Mouse (Mus musculus): ENCODE results near the gene Kif22.
"Not testable (repeated sequence)": the region's sequence is repeated elsewhere in the genome, so short reads cannot be mapped to it uniquely, and the experiment has no call there.

The Kif22 gene

DNA sequence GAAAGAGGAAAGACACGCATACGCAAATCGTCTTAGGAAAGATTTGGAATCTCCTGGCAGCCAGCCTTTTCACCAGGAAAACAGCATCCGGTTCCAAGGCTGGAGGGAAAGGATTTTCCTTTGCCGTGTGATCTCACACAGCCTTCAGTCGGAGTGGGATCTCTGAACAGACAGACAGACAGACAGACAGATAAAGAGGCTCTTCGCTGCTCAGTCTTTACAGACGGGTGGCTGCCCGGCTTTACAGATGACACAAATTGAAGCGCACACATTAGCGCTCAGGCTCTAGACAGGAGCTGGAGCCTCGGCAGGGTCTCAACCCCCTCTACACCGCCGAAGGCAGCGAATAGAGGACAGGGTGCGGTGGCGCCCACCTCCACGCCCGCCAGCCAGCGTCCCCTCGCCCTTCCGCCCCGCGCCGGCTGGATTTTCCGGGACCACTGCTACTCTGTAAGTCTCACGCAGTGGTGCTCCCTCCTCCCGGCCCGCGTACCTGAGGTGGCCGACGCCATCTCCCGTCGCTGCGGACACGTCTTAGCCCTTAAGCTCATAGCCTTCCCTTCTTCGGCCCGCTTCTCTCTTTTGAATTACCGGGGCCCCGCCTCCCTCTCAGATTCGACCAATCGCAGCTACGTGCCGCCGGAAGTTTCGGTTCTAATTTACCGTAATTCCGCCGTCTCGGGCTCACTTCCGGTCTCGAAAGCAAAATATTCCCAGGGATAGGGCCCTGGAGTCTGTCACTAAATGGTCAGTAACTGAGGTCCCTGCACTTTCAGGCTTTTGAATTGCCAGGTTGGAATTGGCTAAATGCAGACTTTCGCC, at the start of gene Kif22:
Kif22 (minus strand) TSS at position 621 of the 822 bp plus-strand sequence.
- in situ Hi-C loops (cut with MboI; ENCODE audit: unreplicated experiment in 2 of 2), result no loop called here

DNA sequence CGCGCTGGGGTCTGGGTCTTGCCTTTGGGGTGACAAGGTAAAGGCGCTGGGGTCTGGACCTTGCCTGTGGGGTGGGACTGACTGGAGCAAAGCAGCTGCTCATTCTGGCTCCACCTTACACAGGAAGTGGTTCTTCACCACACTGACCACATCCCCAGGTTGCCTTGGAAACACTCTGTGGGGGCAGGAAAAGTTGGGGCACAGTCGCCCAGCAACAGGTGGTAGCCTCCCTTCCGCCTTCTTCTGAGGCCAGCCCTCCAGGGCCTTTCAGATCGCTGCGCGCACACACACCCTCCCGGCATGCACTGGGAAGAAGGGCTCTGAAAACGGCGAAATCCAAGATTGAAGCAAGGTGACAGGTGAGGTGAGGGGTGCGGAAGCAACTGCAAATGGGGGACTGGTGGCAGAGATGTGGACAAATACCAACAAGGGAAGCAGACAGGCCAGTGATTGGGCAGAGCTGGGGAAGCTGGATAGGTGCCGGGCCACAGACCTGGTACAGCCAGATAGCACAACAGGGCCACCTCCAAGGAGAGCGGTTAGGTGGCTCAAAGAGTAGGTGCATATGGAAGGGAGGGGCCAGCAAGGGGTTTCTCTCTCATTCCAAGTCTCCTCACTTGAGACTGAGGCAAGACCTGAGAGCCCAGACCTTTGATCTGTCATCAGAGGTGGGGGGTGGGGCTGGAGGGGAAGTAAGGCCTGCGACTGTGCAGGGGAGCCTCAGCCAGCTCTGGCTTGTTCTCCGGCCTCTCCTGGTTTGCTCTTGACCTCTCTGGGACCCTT, 49.0 kb upstream of the Kif22 start, which contains the start of gene AI467606:
AI467606 (plus strand) TSS at position 246 of the 783 bp plus-strand sequence.
- in situ Hi-C loops (cut with MboI; ENCODE audit: unreplicated experiment in 2 of 2), result no loop called here

DNA sequence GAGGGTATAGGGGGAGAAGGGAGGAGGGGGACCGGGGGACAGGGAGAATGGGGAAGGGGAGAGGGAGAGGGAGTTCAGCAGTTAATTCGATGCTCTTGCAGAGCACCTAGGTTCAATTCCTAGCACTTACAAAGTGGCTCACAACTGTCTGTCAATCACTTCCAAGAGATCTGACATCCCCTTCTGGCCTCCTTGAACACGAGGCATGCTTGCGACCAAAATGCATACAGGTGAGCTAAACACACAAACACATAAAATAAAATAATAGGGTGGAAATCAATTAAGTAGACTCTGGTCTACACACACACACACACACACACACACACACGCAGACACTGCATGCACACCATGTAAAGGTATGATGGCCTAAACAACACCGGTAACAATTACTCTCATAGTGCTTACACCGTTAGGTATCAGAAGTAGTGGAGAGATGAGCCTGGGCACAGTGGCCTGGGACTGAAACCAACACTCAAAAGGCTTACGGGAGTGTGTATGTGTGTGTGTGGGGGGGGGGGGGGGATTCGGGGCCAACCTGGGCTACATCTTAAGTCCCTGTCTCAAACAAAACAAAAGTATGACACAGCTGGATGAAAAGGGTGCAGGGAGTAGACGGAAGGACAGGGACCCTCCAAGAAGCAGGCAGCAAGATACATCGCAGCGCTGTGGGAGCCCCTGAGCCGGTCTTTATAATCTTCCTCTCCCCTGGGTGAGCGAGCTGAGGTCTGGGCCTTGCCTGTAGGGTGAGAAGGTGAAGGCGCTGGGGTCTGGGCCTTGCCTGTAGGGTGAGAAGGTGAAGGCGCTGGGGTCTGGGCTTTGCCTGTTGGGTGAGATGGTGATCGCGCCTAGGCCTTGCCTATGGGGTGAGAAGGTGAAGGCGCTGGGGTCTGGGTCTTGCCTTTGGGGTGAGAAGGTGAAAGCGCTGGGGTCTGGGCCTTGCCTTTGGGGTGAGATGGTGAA, 48.2 kb upstream of the Kif22 start:
- in situ Hi-C loops (cut with MboI; ENCODE audit: unreplicated experiment in 2 of 2), result no loop called here

GRCm38 (mm10) chr7:127088901-127089845, 46.9 kb upstream of the Kif22 start:
- in situ Hi-C loops (cut with MboI; ENCODE audit: unreplicated experiment in 2 of 2), result no loop called here

DNA sequence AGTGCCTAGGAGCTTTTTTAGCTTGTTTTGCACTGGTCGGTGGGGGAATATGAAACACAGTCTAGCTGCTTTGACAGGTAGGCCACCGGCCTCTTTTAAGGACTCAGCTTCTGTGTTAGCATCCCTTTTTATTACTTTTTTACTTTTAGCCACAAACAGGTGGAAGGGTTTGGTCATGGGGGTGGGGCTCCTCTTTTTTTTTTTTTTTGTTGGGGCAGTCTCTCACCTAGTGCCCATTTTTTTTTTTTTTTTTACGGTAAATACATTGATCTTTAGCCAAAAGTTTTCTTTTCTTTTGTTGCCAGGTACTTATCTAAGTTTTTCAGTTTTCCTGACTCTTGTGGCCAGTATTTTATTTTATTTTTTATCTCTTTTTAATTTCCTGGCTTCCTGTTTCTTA, 45.8 kb upstream of the Kif22 start:
- in situ Hi-C loops (cut with MboI; ENCODE audit: unreplicated experiment in 2 of 2), result no loop called here

GRCm38 (mm10) chr7:127087278-127088010, 45.2 kb upstream of the Kif22 start, which contains the start of gene Zg16:
TSS of gene Zg16 (minus strand) at chr7:127087328.
- in situ Hi-C loops (cut with MboI; ENCODE audit: unreplicated experiment in 2 of 2), result not testable (repeated sequence)

DNA sequence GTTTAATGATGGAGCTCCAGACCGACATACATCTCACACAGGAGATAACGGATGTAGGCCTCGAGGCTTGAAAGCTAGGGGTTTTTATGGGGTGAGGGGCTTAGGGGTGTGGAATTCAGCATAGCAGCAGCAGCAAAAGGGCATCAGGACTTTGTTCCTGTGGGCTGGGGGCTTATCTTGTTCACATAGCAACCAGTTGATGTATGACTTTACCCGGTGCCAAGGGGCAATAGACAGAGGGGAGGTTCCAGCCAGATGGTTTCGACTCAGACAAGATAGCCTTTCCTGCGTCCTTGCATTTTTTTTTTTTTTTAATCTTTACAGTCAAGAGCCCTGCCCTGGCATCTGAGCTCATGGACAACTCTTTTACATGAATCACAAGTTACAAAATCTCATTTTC, 43.5 kb upstream of the Kif22 start:
- in situ Hi-C loops (cut with MboI; ENCODE audit: unreplicated experiment in 2 of 2), result not testable (repeated sequence)

DNA sequence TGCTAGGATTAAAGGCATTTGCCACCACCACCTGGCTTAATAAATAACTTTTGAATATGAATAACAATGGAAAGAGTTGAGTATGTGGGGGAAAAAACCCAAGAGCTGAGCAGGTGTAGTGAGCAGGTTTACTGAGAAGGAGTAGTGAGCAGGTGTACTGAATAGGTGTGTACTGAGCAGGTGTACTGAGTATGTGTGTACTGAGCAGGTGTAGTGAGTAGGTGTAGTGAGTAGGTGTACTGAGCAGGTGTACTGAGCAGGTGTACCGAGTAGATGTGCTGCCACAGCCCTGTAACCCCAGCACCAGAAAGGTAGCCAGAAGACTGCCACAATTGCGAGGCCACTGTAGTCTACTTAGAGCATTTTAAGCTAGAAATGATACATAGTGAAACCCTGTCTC, 42.5 kb upstream of the Kif22 start:
- in situ Hi-C loops (cut with MboI; ENCODE audit: unreplicated experiment in 2 of 2), result no loop called here

DNA sequence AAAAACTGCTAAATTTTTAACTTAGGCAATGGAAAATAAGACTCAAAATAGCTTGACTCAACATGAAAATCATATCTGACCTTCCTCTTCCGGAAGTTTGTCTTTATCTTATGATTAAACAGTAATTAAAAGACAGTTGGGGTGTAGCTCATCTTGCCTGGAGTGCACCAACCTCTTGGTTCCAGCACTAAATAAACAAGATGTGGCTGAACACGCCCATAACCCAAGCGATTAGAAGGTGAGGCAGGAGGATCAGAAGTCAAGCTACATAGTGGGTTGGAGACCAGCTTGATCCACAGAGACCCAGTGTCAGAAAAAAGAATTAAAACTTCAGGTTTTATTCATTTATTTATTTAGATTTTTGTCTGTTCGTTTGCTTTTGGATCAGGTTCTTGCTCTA, 41.4 kb upstream of the Kif22 start:
- in situ Hi-C loops (cut with MboI; ENCODE audit: unreplicated experiment in 2 of 2), result no loop called here

GRCm38 (mm10) chr7:127082995-127083394, 40.7 kb upstream of the Kif22 start:
- in situ Hi-C loops (cut with MboI; ENCODE audit: unreplicated experiment in 2 of 2), result no loop called here

GRCm38 (mm10) chr7:127082271-127082670, 40.0 kb upstream of the Kif22 start:
- in situ Hi-C loops (cut with MboI; ENCODE audit: unreplicated experiment in 2 of 2), result no loop called here

GRCm38 (mm10) chr7:127080045-127080444, 37.8 kb upstream of the Kif22 start:
- in situ Hi-C loops (cut with MboI; ENCODE audit: unreplicated experiment in 2 of 2), result no loop called here

DNA sequence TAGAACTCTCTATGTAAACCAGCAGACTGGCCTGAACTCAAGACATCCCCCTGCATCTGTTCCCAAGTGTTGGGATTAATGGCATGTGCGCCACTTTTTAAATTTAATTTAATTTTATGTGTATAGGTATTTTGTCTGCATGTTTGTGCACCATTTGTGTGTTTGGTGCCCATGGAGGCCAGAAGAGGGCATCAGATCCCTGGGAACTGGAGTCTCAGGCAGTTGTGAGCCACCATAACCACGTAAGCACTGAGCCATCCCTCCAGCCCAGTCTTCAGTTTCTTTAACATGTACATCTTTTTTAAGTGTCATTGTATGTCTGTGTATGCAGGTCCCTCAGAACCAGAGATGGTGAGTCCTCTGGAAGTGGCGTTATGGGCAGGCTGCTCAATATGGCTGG, 35.4 kb upstream of the Kif22 start:
- in situ Hi-C loops (cut with MboI; ENCODE audit: unreplicated experiment in 2 of 2), result no loop called here

DNA sequence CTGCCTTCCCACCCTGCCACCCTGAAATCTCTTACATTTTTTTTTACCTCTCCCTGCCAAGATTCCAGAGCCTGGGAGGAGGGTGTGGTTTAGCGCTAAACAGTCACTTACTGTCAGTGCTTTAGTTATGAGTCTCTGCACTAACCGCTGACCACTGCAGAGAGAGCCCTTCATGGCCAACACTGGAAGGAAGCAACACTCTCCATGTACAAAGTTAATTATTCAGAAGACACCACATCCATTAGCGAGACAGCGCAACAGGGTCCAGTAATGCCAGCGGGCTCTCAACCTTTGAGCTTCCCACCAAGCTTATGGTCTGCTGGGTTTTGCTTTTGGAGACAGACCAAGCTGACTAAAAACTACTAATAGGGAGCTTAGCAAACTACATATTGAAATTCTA, 33.9 kb upstream of the Kif22 start:
- in situ Hi-C loops (cut with MboI; ENCODE audit: unreplicated experiment in 2 of 2), result no loop called here

- in situ Hi-C loops (cut with MboI; ENCODE audit: unreplicated experiment in 2 of 2), result no loop called here
These were observed 30.9 kb upstream of the Kif22 start for GRCm38 (mm10) chr7:127073221-127073620.

- in situ Hi-C loops (cut with MboI; ENCODE audit: unreplicated experiment in 2 of 2), result no loop called here
These were observed 28.7 kb upstream of the Kif22 start for GRCm38 (mm10) chr7:127070871-127071413.

DNA sequence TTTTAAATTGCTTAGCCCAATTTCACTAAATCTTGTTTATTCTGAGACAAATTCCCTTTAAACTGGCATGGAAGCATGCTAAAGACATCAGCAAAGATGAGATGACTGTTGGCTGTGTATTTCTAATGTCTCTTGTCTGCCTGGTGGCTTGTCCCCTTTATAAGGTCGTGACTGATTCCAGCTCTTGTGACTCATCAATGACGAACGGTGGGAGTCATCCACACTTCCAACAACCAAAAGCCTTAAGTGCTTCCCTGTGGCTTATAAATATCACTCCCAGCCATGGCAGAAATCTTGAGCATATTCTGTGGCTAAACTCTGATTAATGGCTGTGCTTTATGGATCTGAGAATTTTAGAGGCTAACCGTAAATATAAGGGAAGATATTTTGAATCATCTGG, 24.0 kb upstream of the Kif22 start:
- in situ Hi-C loops (cut with MboI; ENCODE audit: unreplicated experiment in 2 of 2), result loop anchor here (5.0 kb wide), 1 partner anchor 36 kb away; no protein-coding TSS in a partner anchor

- in situ Hi-C loops (cut with MboI; ENCODE audit: unreplicated experiment in 2 of 2), result loop anchor here (5.0 kb wide), 1 partner anchor 37 kb away; no protein-coding TSS in a partner anchor
These were observed 23.3 kb upstream of the Kif22 start for GRCm38 (mm10) chr7:127065538-127065937.

Data from v-Abl transformed pro-B cells (cell line).